Mouse (Mus musculus): ENCODE measurements around the gene Mdh2. TPM values are rescaled to one million over a fixed set of nuclear protein-coding genes. Genes with fewer than 3 reads are reported as not detected.

Gene Mdh2
- polyA plus RNA-seq, 1 experiment from 2014 or later: 469 TPM

DNA sequence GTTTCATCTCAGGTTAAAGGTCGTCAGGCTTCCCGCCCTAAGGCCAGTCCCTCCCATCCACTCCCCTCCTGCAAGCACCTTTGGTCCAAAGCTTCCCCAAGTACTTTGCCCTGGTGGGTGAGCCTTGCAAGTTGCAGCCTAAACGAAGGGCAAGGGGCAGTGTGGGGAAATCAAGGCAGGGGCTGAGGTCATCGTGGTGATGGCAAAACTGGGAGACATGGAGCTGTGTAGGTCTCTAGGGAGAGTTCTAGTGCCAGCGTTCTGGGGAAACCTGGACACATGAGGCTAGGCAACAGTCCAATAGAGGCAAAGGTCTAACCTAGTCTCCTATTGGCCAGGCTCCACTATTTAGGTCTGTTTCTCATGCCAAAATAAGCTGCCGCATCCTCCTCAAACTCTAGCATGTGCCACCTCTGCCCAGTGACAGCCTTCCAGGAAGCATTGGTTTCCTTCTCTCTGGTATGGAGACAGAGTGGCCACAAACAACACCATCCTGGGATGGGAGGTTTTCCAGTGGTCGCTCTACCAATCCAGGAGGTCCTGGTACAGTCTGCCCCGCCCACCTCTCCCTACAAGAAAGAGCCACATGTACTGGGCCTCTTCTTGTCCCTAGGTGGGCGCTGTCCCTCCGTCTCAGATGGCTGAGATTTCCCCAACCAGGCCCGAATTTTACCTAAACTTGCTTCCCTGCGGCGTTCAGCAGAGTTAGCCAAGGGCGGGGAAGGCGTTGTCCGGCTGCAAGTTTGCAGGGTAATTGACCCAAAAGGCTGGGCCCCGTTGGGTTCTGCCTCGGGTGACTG lies 35.1 kb upstream of the Mdh2 start:
- H3K27ac ChIP-seq (replicated peaks): peak overlapping the region; percentile 61; the same call in 1 of the 2 replicates
- TF ChIP-seq CTCF (IDR thresholded peaks at IDR 0.05; ENCODE audit: low read depth) (no peak), EP300 (optimal IDR thresholded peaks at IDR 0.05) (no peak)
- 0 out of 2 replicates have a peak, but pooled peaks cover 3% of the 10 kb centered on the region for H3K36me3 ChIP-seq (ENCODE audit: control insufficient read depth, insufficient read depth, low read length)
- no peaks in the 10 kb centered on the region for H3K9me3 ChIP-seq (ENCODE audit: control insufficient read depth, low read length)
- WGBS: 21% methylated on average over 18 of the region's 18 CpGs
- peak; percentile 38 for DNase-seq (ENCODE audit: low spot score)
- ATAC-seq (ENCODE audit: low FRiP score, low TSS enrichment): peak; percentile 35; the same call in 1 of the 2 replicates
- H3K27me3 ChIP-seq (ENCODE audit: control insufficient read depth, insufficient read depth, low read length): no peaks in the 10 kb centered on the region
- H3K4me1 ChIP-seq (replicated peaks; ENCODE audit: control insufficient read depth, insufficient read depth): peaks cover 5% of the 10 kb centered on the region; the same call in 1 of the 2 replicates
- H3K9ac ChIP-seq (ENCODE audit: low read length): peak overlapping the region; percentile 79
- peak overlapping the region; percentile 79 for H3K4me3 ChIP-seq (ENCODE audit: low read depth, low read length)
- peak overlapping the region; percentile 92 for H3K4me2 ChIP-seq (replicated peaks; ENCODE audit: low read depth)

DNA sequence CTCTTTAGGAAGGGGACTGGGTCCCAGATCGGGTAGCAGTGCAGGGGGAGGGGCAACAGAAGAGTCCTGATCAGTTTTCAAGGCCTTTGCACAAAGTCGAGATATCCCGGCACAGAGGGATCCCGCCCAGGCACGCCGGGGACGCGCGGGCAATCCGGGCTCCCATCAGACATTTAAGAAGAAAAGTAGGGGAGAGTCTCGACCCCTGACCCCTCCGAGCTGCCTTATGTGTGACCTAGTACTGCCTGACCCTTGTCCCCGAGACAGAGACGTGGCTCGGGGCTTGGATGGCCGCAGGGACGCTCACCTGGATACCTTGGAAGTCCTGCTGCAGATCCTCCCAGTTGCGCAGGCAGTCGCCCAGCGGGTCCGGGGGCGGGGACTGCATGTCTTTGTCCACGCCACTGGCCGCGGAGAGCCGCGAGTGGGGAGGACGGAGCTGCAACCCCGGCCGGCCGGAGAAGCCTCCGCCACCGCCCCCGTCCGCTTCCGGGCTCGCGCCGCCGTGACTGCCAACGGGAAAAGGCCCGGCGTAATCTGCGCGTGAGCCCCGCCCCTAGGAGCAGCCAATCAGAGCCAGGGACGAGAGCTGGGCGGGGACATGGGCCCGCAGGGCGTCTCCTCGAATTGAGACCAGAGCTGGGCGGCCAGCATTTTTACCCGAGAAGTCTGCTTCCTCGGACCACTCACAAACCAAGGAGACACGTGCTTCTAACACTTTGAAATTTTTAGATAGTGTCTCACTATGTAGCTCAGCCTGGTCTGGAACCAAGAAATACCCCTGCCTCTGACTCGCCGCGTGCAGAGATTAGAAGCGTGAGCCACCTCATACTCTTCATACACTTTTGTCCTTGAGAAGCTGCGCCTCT lies 34.3 kb upstream of the Mdh2 start, which contains the start of gene Tmem120a:
Tmem120a (minus strand) TSS at position 708 of the 869 bp plus-strand sequence.
- H3K4me1 ChIP-seq (replicated peaks; ENCODE audit: control insufficient read depth, insufficient read depth): peaks cover 5% of the 10 kb centered on the region; the same call in 1 of the 2 replicates
- WGBS: under 1% methylated on average over 58 of the region's 60 CpGs
- no peaks in the 10 kb centered on the region for H3K27me3 ChIP-seq (ENCODE audit: control insufficient read depth, insufficient read depth, low read length)
- DNase-seq (ENCODE audit: low spot score): peak; percentile 98
- H3K9me3 ChIP-seq (ENCODE audit: control insufficient read depth, low read length): no peaks in the 10 kb centered on the region
- peak; percentile 97 for ATAC-seq (ENCODE audit: low FRiP score, low TSS enrichment)
- 0 out of 2 replicates have a peak, but pooled peaks cover 3% of the 10 kb centered on the region for H3K36me3 ChIP-seq (ENCODE audit: control insufficient read depth, insufficient read depth, low read length)
- H3K27ac ChIP-seq (replicated peaks): peak within 1 kb of the TSS; percentile 79
- TF ChIP-seq CTCF (IDR thresholded peaks at IDR 0.05; ENCODE audit: low read depth) (peak; percentile 2; the same call in 1 of the 2 replicates), EP300 (optimal IDR thresholded peaks at IDR 0.05) (no peak)
- peak within 1 kb of the TSS; percentile 79 for H3K9ac ChIP-seq (ENCODE audit: low read length)
- peak within 1 kb of the TSS; percentile 92 for H3K4me2 ChIP-seq (replicated peaks; ENCODE audit: low read depth)
- H3K4me3 ChIP-seq (ENCODE audit: low read depth, low read length): peak within 1 kb of the TSS; percentile 79

DNA sequence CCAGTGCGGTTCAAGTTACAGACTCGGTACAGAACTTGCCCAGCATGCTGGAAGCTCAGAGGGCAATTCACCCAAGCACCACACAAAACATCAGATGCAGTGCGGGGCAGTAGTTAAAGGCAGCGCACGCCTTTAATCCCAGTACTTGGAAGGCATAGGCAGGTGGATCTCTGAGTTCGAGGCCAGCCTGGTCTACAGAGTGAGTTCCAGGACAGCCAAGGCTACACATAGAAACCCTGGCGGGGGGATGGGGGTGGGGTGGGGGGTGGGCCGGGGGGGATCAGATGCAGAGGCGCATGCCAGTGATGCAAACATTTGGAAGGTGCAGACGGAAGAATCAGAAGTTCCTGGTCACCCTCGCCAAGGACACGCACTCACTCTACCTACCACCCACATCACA lies 33.5 kb upstream of the Mdh2 start:
- 17% methylated on average over 8 of the region's 12 CpGs for WGBS
- no peak for ATAC-seq (ENCODE audit: low FRiP score, low TSS enrichment)
- no peak for TF ChIP-seq CTCF (IDR thresholded peaks at IDR 0.05; ENCODE audit: low read depth)
- TF ChIP-seq EP300 (optimal IDR thresholded peaks at IDR 0.05): no peak

DNA sequence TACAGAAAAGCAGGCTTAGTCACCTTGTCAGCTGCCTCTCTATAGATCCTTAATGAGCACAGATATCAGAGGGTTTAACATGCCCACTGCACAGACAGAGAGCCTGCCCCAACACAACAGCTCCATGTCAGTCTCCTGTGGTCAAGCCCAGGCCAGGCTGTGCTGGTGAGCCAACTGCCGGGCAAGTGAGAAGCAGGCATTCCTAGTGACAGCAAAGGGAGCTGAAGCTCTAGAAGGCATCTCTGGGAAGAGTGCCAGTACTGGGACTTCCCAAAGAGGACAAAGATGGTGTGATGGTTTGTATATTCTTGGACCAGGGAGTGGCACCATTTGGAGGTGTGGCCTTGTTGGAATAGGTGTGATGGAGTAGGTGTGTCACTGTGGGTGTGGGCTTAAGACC lies 27.2 kb upstream of the Mdh2 start:
- no peaks in the 10 kb centered on the region for H3K9me3 ChIP-seq (ENCODE audit: control insufficient read depth, low read length)
- H3K27me3 ChIP-seq (ENCODE audit: control insufficient read depth, insufficient read depth, low read length): no peaks in the 10 kb centered on the region
- H3K36me3 ChIP-seq (ENCODE audit: control insufficient read depth, insufficient read depth, low read length): no peaks in the 10 kb centered on the region
- 47% methylated on average over 1 of the region's 1 CpGs for WGBS
- no peak overlapping the region for H3K27ac ChIP-seq (replicated peaks)
- TF ChIP-seq CTCF (IDR thresholded peaks at IDR 0.05; ENCODE audit: low read depth) (no peak), EP300 (optimal IDR thresholded peaks at IDR 0.05) (no peak)
- H3K4me2 ChIP-seq (replicated peaks; ENCODE audit: low read depth): no peak overlapping the region
- no peak overlapping the region for H3K4me3 ChIP-seq (ENCODE audit: low read depth, low read length)
- no peaks in the 10 kb centered on the region for H3K4me1 ChIP-seq (replicated peaks; ENCODE audit: control insufficient read depth, insufficient read depth)
- ATAC-seq (ENCODE audit: low FRiP score, low TSS enrichment): no peak
- DNase-seq (ENCODE audit: low spot score): no peak
- no peak overlapping the region for H3K9ac ChIP-seq (ENCODE audit: low read length)

More for the DNA sequence above, 33.5 kb upstream of the Mdh2 start:
- Histone ChIP-seq H3K9me3 (ENCODE audit: control insufficient read depth, low read length) (no peaks in the 10 kb centered on the region), H3K4me2 (replicated peaks; ENCODE audit: low read depth) (peak overlapping the region; percentile 92), H3K36me3 (ENCODE audit: control insufficient read depth, insufficient read depth, low read length) (0 out of 2 replicates have a peak, but pooled peaks cover 3% of the 10 kb centered on the region), H3K4me1 (replicated peaks; ENCODE audit: control insufficient read depth, insufficient read depth) (peaks cover 5% of the 10 kb centered on the region; the same call in 1 of the 2 replicates), H3K9ac (ENCODE audit: low read length) (0 out of 2 replicates have a peak overlapping the region, but pooled peaks have one; percentile 47), H3K4me3 (ENCODE audit: low read depth, low read length) (peak overlapping the region; percentile 79), H3K27me3 (ENCODE audit: control insufficient read depth, insufficient read depth, low read length) (no peaks in the 10 kb centered on the region), H3K27ac (replicated peaks) (peak overlapping the region; percentile 79)
- DNase-seq (ENCODE audit: low spot score): no peak

DNA sequence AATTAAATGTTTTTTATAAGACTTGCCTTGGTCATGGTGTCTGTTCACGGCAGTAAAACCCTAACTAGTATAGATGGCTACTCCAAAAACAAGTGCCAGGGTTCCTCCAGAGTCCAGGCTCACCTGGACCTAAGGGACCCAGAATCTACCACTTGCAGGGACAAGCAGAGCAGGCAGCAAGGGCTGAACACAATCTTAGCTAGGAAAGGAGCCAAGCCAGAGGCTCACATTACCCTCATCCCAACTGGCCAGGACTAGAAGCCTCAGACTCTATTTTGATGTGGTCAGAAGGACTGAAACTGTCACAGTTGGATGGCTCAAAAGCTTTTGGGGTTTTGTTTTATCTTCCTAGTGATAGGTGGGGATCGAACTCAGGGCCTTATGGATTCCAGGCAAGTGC lies 26.7 kb upstream of the Mdh2 start:
- no peaks in the 10 kb centered on the region for H3K36me3 ChIP-seq (ENCODE audit: control insufficient read depth, insufficient read depth, low read length)
- H3K4me3 ChIP-seq (ENCODE audit: low read depth, low read length): no peak overlapping the region
- DNase-seq (ENCODE audit: low spot score): no peak
- WGBS: 77% methylated on average over 2 of the region's 2 CpGs
- H3K27ac ChIP-seq (replicated peaks): no peak overlapping the region
- no peak overlapping the region for H3K4me2 ChIP-seq (replicated peaks; ENCODE audit: low read depth)
- no peaks in the 10 kb centered on the region for H3K9me3 ChIP-seq (ENCODE audit: control insufficient read depth, low read length)
- no peak for ATAC-seq (ENCODE audit: low FRiP score, low TSS enrichment)
- H3K4me1 ChIP-seq (replicated peaks; ENCODE audit: control insufficient read depth, insufficient read depth): no peaks in the 10 kb centered on the region
- no peak overlapping the region for H3K9ac ChIP-seq (ENCODE audit: low read length)
- TF ChIP-seq CTCF (IDR thresholded peaks at IDR 0.05; ENCODE audit: low read depth) (no peak), EP300 (optimal IDR thresholded peaks at IDR 0.05) (no peak)
- H3K27me3 ChIP-seq (ENCODE audit: control insufficient read depth, insufficient read depth, low read length): no peaks in the 10 kb centered on the region

Data from stomach, postnatal 0 days (tissue).